8 mouse cellular contexts compared by ENCODE assay signal in genomic region chr13:59010893-59011529, GRCm38 (mm10).
A peak's percentile ranks its signal among the peaks of the same experiment; 100 is the strongest.
DNase-seq lines count a peak whose midpoint lies in the region; ATAC-seq lines count a peak whose summit lies in the region.

No protein-coding gene starts in this region.

- peak overlapping the region; percentile 15 to 29 for H3K4me3 ChIP-seq in heart, embryonic 14.5 days (ENCODE audit: control insufficient read depth in 1 of 2, insufficient read depth in 1 of 2, low read depth in 1 of 2, low read length in 2 of 2)
- peak overlapping the region; percentile 27 for H3K4me3 ChIP-seq in embryonic facial prominence, embryonic 13.5 days
- peak overlapping the region; percentile 27 for H3K4me3 ChIP-seq in limb, embryonic 12.5 days (replicated peaks)
- peak overlapping the region; percentile 28 for H3K4me3 ChIP-seq in midbrain, embryonic 14.5 days (replicated peaks; ENCODE audit: low read depth, low read length)

- no peaks in the 10 kb centered on the region; the same call in 1 of the 2 replicates for H3K27me3 ChIP-seq in heart, embryonic 14.5 days (ENCODE audit: control insufficient read depth, insufficient read depth, low read length)
- no peaks in the 10 kb centered on the region for H3K27me3 ChIP-seq in embryonic facial prominence, embryonic 13.5 days
- H3K27me3 ChIP-seq in limb, embryonic 12.5 days, result no peaks in the 10 kb centered on the region; the same call in 1 of the 2 replicates
- H3K27me3 ChIP-seq in midbrain, embryonic 14.5 days (ENCODE audit: control insufficient read depth, insufficient read depth, low read length), result no peaks in the 10 kb centered on the region

- no peak overlapping the region for H3K27ac ChIP-seq in heart, embryonic 14.5 days (replicated peaks in 1 of 2; ENCODE audit: control insufficient read depth in 1 of 2, insufficient read depth in 1 of 2, low read depth in 2 of 2, low read length in 2 of 2)
- no peak overlapping the region for H3K27ac ChIP-seq in embryonic facial prominence, embryonic 13.5 days
- H3K27ac ChIP-seq in limb, embryonic 12.5 days, result no peak overlapping the region
- peak overlapping the region; percentile 94 for H3K27ac ChIP-seq in midbrain, embryonic 14.5 days (replicated peaks; ENCODE audit: low read depth, low read length)

- peak overlapping the region; percentile 70 for H3K4me2 ChIP-seq in heart, embryonic 14.5 days (ENCODE audit: low read length)
- peak overlapping the region; percentile 58 for H3K4me2 ChIP-seq in embryonic facial prominence, embryonic 13.5 days
- peak overlapping the region; percentile 56 for H3K4me2 ChIP-seq in limb, embryonic 12.5 days
- H3K4me2 ChIP-seq in midbrain, embryonic 14.5 days (ENCODE audit: low read length), result peak overlapping the region; percentile 66

- H3K9ac ChIP-seq in heart, embryonic 14.5 days (ENCODE audit: low read length), result peak overlapping the region; percentile 49; the same call in 1 of the 2 replicates
- peak overlapping the region; percentile 49; the same call in 1 of the 2 replicates for H3K9ac ChIP-seq in embryonic facial prominence, embryonic 13.5 days
- H3K9ac ChIP-seq in limb, embryonic 12.5 days (replicated peaks), result 0 out of 2 replicates have a peak overlapping the region, but pooled peaks have one; percentile 18
- peak overlapping the region; percentile 57 for H3K9ac ChIP-seq in midbrain, embryonic 14.5 days (replicated peaks; ENCODE audit: low read length)

- H3K4me1 ChIP-seq in heart, embryonic 14.5 days (ENCODE audit: control insufficient read depth in 2 of 2, insufficient read depth in 2 of 2, low read length in 2 of 2), result peaks cover 5 to 8% of the 10 kb centered on the region in 2 experiments; a peak in 3 of 4 replicates
- peaks cover 32% of the 10 kb centered on the region for H3K4me1 ChIP-seq in embryonic facial prominence, embryonic 13.5 days
- H3K4me1 ChIP-seq in limb, embryonic 12.5 days (replicated peaks), result peaks cover 17% of the 10 kb centered on the region; the same call in 1 of the 2 replicates
- H3K4me1 ChIP-seq in midbrain, embryonic 14.5 days (ENCODE audit: control insufficient read depth, insufficient read depth, low read length), result peaks cover 24% of the 10 kb centered on the region

- DNase-seq in heart, postnatal 14 days, result no peak
- peak; percentile 70 for DNase-seq in midbrain, embryonic 14.5 days
- no peak for DNase-seq in urinary bladder, postnatal 25 days (ENCODE audit: low spot score)
- DNase-seq in layer of hippocampus, postnatal 10 days (ENCODE audit: low spot score in 2 of 2), result no peak
- no peak for DNase-seq in urinary bladder, postnatal 36 days (ENCODE audit: low spot score in 2 of 2)

- H3K9me3 ChIP-seq in heart, embryonic 14.5 days (ENCODE audit: control insufficient read depth, low read length), result 0 out of 2 replicates have a peak, but pooled peaks cover 3% of the 10 kb centered on the region
- H3K9me3 ChIP-seq in embryonic facial prominence, embryonic 13.5 days, result no peaks in the 10 kb centered on the region
- no peaks in the 10 kb centered on the region for H3K9me3 ChIP-seq in limb, embryonic 12.5 days
- no peaks in the 10 kb centered on the region for H3K9me3 ChIP-seq in midbrain, embryonic 14.5 days (ENCODE audit: control insufficient read depth, low read length)

- no peaks in the 10 kb centered on the region for H3K36me3 ChIP-seq in heart, embryonic 14.5 days (ENCODE audit: control insufficient read depth, insufficient read depth, low read length)
- H3K36me3 ChIP-seq in embryonic facial prominence, embryonic 13.5 days, result no peaks in the 10 kb centered on the region
- H3K36me3 ChIP-seq in limb, embryonic 12.5 days, result no peaks in the 10 kb centered on the region
- H3K36me3 ChIP-seq in midbrain, embryonic 14.5 days (ENCODE audit: control insufficient read depth, insufficient read depth, low read length), result no peaks in the 10 kb centered on the region

- no peak for ATAC-seq in heart, embryonic 14.5 days (ENCODE audit: insufficient number of reproducible peaks, insufficient read depth, low FRiP score, low read depth)
- 0 out of 2 replicates have a peak, but pooled peaks have one; percentile 37 for ATAC-seq in embryonic facial prominence, embryonic 13.5 days (ENCODE audit: insufficient number of reproducible peaks, insufficient read depth, low FRiP score, low TSS enrichment, low read depth)
- no peak for ATAC-seq in limb, embryonic 12.5 days (ENCODE audit: insufficient number of reproducible peaks, insufficient read depth, low FRiP score, low TSS enrichment, low read depth)
- ATAC-seq in midbrain, embryonic 14.5 days (ENCODE audit: low FRiP score, low TSS enrichment), result peak; percentile 81

- intact Hi-C loops in heart, postnatal 14 days (cut with DNase I), result no loop called here

- WGBS in heart, embryonic 14.5 days, result 37% methylated on average over 16 of the region's 16 CpGs
- WGBS in embryonic facial prominence, embryonic 13.5 days, result 39% methylated on average over 16 of the region's 16 CpGs
- 38% methylated on average over 16 of the region's 16 CpGs for WGBS in limb, embryonic 12.5 days
- WGBS in midbrain, embryonic 14.5 days, result 2% methylated on average over 16 of the region's 16 CpGs

Comparison
In these comparisons a context has a peak if more than half of its experiments do, and no peak if none do; other contexts are left out.
1. ATAC-seq: peak in embryonic facial prominence, embryonic 13.5 days (single experiment) and midbrain, embryonic 14.5 days (single experiment); none in heart, embryonic 14.5 days (single experiment) and limb, embryonic 12.5 days (single experiment).
2. Peak in every context shown above with its lines, with median percentiles within 50 percentile points of each other: H3K4me2 ChIP-seq, H3K4me3 ChIP-seq and H3K9ac ChIP-seq.